Mouse (Mus musculus) natural killer cell, adult 2 months (primary cell): ENCODE measurements around the gene Tas2r138.
A peak's percentile ranks its signal among the peaks of the same experiment; 100 is the strongest.
"Not testable (repeated sequence)": the region's sequence is repeated elsewhere in the genome, so short reads cannot be mapped to it uniquely, and the experiment has no call there.

Source experiments
- DNase-seq, 2 experiments: peaks; one replicate each; pipeline ENCODE4 v3.0.0; 2022; ENCODE audit warnings: low spot score in 2 of 2

Tas2r138 gene

DNA sequence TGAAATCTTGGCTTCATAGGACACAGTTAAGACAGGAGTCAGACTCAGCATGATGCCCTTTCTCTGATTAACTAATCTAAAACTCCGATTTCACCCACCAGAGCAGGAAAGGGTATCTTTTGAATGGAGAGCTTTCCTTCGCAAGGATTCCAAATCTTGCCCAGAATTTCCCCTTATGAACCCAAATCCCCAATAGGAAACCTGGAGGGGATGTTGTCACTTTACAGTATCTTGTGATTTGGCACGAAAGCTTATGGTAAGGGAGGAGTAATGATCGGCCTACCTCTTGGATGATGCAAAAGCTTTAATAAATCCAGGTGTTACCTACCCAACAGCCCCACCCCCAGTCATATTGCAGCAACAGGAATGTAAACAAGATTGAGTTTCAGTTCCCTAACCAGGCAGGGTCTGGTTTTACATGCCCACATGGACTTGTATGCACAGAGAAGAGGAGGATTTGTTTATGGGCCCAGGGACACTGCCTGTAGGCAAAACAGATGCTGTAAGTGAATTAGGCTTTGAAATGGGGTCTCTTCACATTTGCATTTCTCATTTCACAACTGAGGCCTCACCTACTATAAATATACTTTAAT is at the start of gene Tas2r138:
Gene Tas2r138 (minus strand): TSS at position 51 of the 593 bp plus-strand sequence.
- DNase-seq = no peak

DNA sequence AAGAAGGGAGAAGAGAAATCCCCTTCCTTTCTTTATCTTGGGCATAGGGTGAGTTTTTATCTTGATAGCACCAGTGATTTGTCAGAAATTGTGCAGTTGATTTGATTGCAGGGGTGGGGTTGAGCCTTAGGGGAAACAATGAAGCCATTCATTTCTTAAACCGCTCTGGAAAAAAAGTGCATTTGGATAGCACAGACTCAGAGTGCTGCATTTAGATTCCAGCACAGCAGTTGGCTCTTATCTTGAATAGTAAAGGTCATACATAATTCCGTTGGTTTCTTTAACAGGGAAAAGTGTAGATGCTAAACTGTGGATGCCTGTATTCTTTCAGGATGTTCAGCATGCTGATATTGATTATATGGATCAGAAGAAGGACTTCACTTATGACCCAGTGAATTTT is 47.8 kb upstream of the Tas2r138 start:
- DNase-seq = no peak

DNA sequence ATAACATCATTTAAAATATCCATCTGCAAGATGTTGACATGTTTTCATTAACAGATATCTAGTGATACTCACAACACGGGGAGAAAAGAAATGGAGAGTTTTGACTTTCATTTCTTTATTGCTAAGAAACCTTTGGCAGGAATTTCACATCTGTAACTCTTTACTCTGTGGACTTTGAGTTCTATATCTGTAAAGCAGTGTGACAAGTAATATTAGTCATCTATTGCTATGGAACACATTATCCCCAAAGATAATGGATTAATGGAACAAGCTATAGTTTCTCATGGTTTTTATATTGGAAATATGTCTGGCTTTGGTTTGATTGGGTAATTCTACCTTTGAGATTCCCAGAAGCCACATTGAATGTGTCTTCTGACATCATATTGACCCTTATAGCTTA is 37.8 kb upstream of the Tas2r138 start:
- DNase-seq = no peak

DNA sequence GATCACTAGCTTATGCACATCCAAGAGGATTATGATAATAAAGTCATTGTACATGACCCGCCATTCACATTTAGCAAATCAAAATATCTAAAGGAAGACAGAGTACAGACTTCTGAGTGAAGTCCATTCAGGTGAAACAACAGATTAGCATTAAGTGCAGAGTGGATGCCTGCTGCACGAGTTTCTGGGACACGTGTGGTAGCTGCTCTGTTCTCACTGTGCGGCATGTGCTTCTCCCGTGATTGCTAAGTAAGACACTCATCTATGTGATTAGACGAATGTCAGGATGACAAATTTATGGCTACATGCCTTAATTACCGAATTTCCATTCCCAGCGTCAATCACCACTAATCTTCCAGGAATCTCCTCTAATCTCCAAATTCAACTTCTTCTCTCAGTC is 32.6 kb upstream of the Tas2r138 start:
- no peak for DNase-seq

DNA sequence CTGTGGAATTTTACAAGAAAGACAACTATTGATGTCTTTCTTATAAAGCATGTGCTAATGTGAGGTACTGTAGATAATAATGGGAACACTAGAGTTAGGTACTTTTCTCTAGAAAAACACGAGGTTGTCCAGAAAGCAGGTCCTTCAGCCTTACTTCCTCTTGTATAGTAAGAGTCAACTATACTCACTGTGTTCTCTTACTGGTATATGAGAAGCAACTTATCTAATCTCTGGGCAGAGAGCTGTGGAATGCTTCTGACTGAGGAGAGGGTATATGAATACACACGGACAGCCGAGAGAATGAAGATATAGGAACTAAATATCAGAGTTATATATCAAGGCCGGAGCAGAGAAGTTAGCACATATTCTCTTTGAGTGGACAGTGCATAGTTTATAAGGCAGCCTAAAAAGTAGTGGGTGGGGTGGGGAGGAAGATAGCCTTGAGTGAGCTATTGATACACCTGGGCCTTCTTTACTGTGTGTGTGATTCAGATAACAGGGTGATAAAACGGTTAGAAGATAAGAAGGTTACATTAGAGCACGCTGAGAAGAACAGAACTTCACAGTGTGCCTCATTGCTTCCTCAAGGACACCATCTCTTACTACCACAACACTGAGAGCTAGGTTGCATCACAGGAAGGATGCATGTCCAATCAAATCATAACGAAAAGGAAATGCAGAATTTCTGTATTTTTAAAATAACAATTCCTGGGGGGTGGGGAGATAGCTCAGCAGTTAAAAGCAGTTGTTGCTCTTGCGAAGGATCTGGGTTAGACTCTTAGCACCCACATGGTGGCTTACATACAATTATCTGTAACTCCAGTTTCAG is 27.8 kb upstream of the Tas2r138 start:
- no peak for DNase-seq

DNA sequence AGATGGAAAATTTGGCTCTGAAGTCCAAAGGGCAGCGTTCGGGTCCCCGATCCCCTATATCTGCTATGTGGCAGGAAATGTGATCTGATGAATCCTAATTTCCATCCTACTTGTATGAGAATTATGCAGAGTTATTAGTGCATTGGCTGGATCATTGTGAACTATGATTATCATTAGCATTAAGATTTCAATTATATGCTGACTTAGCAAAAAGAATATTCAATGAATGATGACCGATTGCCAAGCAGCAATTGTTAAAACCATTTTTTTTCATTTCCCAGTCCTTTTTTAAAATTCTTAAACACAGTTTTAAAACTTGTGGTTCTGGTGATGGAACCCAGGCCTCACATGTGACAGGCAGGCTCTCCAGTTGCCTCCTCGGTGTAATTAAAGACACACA is 24.6 kb upstream of the Tas2r138 start:
- no peak for DNase-seq

DNA sequence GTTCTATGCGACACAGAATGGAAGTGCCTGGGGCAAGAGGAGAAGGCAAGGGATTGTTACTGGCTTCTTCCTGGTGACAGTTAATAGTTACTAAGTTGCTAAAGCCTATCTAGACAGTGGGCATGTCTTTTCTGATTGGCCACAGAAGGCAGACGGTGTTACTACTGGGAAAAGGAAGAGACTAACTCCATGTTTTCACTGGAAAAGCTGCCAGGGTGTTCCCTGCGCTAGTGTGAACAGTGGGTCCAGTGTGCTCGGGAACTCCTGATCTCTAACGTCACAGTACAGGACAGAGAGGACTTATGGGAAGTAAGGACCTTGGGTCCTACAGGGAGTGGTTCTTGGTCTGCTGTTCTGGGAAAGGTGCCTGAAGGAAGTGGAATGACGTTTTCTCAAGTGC is 22.4 kb upstream of the Tas2r138 start:
- no peak for DNase-seq

DNA sequence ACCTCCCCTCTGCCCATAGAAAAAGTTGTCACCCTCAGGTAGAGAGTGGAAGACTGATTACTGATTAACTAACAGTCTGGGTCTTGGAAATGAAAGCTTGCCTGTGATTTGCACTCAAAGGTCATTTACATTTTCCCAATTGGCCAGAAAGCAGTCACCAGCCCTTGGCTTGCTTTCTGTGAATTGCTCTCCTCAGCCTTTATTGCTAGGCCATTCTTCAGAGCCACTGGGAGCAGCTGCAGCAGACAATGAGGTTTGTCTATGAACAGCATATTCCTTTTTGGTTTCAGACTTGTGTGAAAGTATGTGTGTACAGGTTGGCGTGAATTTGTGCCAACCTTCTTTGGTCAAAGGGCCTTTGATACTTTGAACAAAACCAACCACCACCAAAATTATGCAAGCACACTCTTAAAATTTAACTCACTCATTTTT is 21.5 kb upstream of the Tas2r138 start:
- DNase-seq = no peak

DNA sequence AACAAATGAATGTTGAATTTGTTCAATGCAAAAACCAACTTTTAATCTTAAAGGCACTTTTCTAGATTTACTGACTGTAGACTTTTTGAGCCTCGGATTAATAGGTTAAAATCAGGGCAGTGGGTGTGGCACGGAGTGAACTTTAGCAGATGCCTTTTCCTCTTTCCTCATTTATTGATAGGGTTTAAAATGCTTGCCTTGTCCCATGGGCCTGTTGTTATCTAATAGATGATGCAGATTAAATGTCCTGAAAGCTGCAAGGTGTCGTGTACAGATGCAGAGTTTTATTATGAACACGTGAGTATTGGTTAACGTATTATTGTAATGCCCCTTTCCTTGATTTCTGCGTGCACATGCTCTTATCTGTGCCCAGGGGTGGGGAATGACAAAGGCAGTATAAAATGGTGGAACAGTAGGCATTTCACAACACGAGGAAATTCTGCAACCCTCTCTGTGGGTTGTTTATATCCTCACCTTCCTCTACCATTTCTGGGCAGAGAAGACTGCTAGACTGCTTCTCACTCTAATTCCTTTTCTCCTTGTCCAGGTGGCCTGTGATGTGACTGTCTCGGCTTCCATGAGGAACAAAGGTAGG is 15.4 kb upstream of the Tas2r138 start, which contains the start of gene Mgam:
Gene Mgam (plus strand): TSS at position 426 of the 595 bp plus-strand sequence.
- no peak for DNase-seq

DNA sequence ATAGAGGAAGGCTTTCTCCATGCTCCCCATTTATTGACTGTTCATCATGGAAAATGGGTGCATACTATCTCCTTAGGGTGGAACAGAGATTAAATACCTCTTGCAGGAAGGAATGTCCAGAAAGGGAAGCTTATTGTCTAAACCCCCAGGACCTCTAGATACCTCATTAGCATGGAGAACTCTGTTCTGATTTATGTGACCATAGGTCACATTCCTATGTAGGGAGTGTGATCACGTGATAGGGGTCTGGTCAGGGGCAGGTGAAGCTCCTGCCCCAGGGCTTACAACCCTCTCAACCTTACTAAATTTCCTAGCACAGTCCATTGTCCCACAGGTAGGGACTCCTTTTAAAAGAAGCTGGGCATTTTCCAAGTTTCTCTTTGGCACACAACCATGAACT is 13.0 kb upstream of the Tas2r138 start:
- no peak for DNase-seq

DNA sequence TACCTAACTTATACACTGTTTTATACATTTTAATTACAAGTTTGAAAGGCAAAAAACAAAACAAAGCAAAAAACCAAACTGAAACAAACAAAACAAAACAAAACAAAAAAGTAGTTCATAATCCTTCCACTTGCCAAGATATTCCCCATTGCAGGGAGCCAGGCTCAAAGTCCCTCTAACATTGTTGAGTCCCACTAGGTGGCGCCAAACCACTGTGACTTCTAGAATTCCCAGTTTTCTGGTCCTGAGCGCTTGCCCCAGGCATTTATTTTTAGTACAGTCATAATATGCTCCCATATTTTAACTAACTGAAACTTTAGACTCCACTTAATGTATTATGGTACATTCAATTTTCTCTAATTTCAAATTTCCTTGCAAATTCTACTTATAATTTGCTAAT is 4.9 kb upstream of the Tas2r138 start:
- peak in 1 of 2 experiments; percentile 6 for DNase-seq

DNA sequence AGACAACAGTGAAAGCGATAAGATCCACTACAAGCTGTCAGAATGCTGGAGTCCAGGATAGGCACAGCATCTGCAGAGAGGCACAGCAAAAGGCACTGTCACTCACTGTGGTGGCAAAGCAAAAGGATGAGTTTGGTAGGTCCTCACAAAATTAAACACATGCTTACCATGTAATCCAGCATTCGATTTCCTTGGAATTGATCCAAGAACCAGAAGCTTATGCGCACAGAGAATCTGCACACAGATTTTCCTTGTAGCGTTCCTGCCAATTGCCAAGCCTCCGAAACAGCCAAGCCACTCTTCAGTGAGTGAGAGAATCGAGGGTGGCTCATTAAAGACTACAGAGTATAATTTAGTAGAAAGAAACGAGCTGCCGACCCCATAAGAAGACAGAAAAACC is 2.9 kb downstream of the Tas2r138 start:
- DNase-seq = no peak

DNA sequence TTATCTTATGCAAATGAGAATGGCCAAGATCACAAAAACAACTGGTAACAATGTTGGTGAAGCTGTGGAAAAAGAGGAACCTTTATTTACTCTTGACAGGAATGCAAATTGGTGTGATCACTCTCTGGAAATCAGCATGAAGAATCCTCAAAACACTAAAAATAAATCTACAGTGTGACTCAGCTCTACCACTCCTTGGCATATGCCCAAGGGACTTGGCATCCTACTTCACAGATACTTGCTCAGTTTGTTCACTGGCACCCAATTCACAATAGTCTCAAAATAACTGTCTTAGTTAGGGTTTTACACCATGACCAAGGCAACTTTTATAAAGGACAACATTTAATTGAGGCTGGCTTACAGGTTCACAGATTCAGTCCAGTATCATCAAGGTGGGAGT is 5.7 kb downstream of the Tas2r138 start:
- no peak for DNase-seq

DNA sequence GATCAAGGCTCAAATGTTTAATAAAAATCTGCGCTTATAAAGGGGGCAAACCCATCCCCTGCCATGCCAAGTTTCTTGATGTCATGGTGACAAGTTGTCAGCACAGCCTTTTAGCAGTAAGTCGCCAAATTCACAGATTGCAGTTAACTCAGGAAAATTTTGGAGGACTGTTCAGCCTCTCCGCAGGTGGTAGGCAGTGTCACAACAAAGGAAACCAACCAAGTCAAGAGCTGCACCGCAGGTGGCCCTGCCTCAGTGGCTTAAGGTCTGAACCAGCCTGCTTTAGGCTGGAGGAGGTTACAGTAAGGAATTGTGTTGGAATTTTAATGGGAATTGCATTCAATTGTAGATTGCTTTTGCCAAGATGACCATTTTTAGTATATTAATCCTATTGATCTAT is 14.6 kb downstream of the Tas2r138 start:
- not testable (repeated sequence) for DNase-seq

DNA sequence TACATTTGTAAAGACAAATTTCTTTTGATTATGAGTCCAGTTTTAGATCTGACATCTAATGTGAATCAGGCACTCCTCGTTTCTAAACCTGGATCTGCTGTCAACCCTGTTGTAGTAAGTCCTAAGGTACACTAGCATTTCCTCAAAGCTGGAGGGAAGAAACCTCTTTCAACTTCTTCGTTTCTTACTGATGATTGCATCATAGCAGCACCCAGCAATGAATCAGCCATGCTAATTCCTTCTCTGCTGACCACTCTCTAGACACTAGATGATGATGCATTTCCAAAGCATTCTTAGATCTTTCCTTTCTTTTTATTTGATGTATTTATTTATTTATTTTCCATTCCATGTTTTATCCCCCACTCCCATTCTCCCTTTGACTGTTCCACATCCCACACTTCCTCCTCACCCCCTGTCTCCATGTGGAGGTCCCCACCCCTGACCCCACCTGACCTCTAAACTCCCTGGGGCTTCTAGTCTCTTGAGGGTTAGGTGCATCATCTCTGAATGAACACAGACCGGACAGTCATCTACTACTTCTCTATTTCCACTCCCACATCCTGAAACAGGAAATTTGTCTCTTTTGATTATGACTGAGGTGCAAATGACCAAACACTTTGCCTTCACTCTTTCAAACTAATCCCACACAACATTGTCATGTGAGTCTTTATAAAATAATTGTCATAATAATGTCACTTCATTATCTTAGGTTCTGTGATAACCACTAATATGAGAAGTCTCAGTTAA is 18.1 kb downstream of the Tas2r138 start:
- DNase-seq = no peak

DNA sequence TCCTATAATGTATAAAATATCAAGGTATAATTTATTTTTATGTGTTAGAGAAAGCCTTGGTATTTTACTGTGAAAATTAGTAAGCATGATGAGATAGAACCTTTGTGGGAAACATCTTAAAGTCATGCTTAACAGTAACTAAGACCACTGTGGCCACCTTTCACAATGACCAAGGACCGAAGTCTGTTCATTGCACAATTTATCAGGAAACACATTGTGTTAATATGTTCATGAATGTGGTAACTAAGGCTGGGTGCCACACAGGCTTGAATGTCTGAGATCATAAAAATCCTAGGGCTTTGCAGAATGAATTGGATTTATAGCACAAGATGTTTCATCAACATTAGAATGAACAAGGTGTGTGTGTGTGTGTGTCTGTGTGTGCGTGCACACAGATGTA is 24.8 kb downstream of the Tas2r138 start:
- no peak for DNase-seq

DNA sequence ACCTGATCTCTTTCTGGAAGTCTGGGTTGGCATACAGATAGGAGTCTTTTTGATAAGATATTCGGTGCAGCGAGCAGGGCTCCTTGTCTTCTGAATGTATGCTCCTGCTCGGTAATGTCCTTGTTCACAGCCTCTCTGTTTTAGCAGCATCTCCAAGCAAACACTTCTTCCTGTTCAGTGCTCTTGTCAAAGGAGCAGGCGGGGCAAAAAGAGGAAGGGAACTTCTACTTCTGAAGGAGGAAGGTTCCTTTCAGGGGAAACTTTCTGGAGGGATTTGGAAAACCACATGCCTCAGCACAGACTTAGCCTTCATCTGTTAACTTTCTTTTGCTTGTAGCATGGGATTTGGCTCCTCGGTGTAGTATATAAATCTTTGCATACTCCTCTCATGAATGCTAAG is 27.5 kb downstream of the Tas2r138 start, which contains the start of gene Clec5a:
Gene Clec5a (minus strand): TSS at position 177 of the 400 bp plus-strand sequence.
- DNase-seq = no peak

DNA sequence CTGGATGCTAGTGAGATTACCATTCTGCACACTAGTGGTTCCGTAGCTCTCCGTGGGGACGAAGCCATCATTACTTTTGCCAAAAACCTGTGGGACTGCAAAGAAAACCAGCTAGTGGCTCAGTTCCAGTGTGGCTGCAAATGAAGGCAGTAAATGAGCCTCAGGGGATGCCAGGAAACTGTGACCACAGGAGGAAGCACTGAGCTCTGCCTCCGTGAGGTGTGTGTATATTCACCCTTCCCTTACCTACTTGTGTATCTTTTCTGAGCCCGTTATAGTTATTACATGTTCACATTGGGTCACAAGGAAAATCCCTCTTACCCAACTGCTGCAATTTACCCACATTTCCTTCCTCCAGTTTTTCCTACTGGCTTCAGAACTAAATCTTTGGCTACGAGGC is 28.8 kb downstream of the Tas2r138 start:
- DNase-seq = no peak

DNA sequence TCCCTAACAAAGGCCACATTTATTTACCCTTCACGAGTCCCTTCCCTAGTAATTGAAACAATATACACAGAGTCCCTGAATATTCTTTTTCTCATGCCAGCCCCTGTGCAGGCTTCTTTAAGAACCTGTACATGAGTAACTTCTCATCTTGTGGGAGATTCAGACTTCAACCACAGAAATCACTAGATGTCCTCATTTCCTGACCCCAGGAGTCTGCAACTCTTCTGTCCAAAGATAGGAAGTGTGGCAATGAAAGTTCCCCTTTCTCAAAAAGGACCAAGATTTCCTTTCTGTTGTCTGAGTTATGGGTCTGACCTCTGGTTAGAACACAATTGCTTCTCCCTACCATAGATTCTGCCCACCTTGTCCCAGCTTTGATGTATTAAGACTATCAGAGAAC is 36.8 kb downstream of the Tas2r138 start:
- DNase-seq = no peak

DNA sequence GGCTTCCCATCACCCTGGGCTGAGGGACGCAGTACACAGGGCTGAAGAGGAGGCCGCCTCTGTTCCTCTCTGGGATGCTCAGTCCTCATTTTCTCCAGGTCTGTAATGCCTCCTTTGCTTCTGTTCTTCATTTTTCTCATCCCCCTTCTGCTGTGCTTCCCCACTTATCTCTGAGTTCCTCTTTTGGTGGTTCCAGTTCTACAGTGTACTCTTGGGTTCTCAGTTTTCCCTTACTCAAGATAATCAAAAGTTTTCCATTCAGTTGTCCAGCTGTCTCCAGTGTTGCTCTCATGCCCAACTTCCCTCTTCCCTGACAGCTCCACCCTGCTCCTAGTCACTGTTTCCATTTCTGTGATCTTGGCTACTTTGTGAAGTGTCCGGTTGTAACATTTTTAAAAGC is 39.5 kb downstream of the Tas2r138 start:
- DNase-seq = no peak

DNA sequence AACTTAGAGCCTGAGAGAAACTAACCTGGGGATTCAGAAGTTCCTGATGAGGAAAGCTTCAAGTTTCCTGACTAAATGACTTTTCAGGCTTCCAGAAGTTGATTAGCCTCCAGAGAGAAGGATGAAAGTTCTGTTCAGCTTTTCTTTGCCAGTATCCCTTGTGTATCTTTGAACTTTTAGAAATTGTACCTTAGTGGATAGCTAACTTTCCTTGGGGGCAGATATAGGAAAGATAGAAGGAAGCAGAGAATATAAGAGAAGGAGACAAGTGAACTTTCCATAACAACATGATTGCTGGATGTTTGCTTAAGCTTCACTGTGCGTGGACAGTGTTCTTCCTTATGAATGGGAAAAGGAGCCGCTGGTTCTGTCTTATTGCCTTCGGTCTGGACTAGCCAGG is 43.9 kb downstream of the Tas2r138 start, which contains the start of gene Olfr460:
Gene Olfr460 (plus strand): TSS at position 301 of the 400 bp plus-strand sequence.
- DNase-seq = no peak
